Comparison of ENCODE assay signal across 9 mouse cellular contexts in the genomic region with DNA sequence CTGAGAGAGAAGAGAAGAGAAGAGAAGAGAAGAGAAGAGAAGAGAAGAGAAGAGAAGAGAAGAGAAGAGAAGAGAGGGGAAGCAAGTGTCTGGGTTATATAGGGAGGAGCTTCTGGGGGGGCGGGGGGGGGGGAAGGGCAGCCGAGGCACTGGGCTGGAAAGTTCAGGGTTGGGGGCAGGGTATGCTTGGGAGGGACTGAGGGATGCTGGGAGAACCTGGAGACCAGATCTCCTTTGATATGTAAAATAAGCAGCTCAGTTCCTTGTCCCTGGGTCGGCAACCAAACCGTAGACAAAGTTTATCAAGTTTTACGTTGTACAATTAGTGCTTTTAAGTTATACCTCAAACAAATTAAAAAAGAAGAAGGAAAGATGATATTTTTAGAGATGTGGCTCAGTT.
"Had no signal": no experiment of that assay in that cellular context is flagged by ENCODE, and none has a peak within 500 bp of the region (broad histone marks: within the 10 kb centered on the region; RNA-seq: fewer than 3 reads in every experiment).

No protein-coding gene starts in this region.

- H3K27ac ChIP-seq: limb, embryonic 15.5 days; liver, embryonic 12.5 days had no signal

- H3K36me3 ChIP-seq: limb, embryonic 15.5 days; liver, embryonic 12.5 days had no signal

- H3K4me1 ChIP-seq: liver, embryonic 12.5 days had no signal

- H3K9me3 ChIP-seq: limb, embryonic 15.5 days; liver, embryonic 12.5 days had no signal

- H3K4me2 ChIP-seq: limb, embryonic 15.5 days; liver, embryonic 12.5 days; lung, embryonic 14.5 days; midbrain, embryonic 11.5 days had no signal

- DNase-seq: layer of hippocampus, adult 9-11 months; layer of hippocampus, postnatal 36 days; right cerebral cortex, postnatal 14 days; thymus, postnatal 36 days had no signal

- H3K4me3 ChIP-seq: limb, embryonic 15.5 days; liver, embryonic 12.5 days had no signal

- ATAC-seq: liver, embryonic 12.5 days; midbrain, embryonic 16.5 days had no signal

- H3K9ac ChIP-seq: limb, embryonic 15.5 days; liver, embryonic 12.5 days; lung, embryonic 14.5 days had no signal
